9 mouse cellular contexts compared by ENCODE assay signal in genomic region chr1:59485803-59486202, GRCm38 (mm10). TPM values are rescaled to one million over a fixed set of nuclear protein-coding genes. Genes with fewer than 3 reads are reported as not detected.
DNase-seq lines count a peak whose midpoint lies in the region; ATAC-seq lines count a peak whose summit lies in the region.
"Had no signal": no experiment of that assay in that cellular context is flagged by ENCODE, and none has a peak within 500 bp of the region (broad histone marks: within the 10 kb centered on the region; RNA-seq: fewer than 3 reads in every experiment).

No protein-coding gene starts in this region.

- no peaks in the 10 kb centered on the region for H3K27me3 ChIP-seq in lung, embryonic 15.5 days
- H3K27me3 ChIP-seq in forebrain, embryonic 14.5 days (replicated peaks; ENCODE audit: control insufficient read depth, insufficient read depth, low read length) = 0 out of 2 replicates have a peak, but pooled peaks cover 8% of the 10 kb centered on the region
- peaks cover 12% of the 10 kb centered on the region for H3K27me3 ChIP-seq in liver, embryonic 11.5 days (replicated peaks; ENCODE audit: control insufficient read depth, insufficient read depth, low read length)
- H3K27me3 ChIP-seq in stomach, embryonic 15.5 days (replicated peaks) = no peaks in the 10 kb centered on the region

- WGBS in lung, embryonic 15.5 days = 24% methylated on average over 4 of the region's 4 CpGs
- WGBS in forebrain, embryonic 14.5 days = 27% methylated on average over 4 of the region's 4 CpGs
- 53% methylated on average over 4 of the region's 4 CpGs for WGBS in liver, embryonic 11.5 days
- 40% methylated on average over 4 of the region's 4 CpGs for WGBS in stomach, embryonic 15.5 days

- peak overlapping the region; percentile 91 for H3K9ac ChIP-seq in lung, embryonic 15.5 days
- peak overlapping the region; percentile 73 for H3K9ac ChIP-seq in forebrain, embryonic 14.5 days (ENCODE audit: low read length)
- H3K9ac ChIP-seq in liver, embryonic 11.5 days (ENCODE audit: low read depth, low read length) = no peak overlapping the region
- H3K9ac ChIP-seq in stomach, embryonic 15.5 days = no peak overlapping the region

- no peak for DNase-seq in lung, postnatal 14 days
- DNase-seq in forebrain, embryonic 14.5 days (ENCODE audit: low spot score) = no peak
- DNase-seq in liver, embryonic 11.5 days (ENCODE audit: low spot score) = no peak
- DNase-seq in left cerebral cortex, adult 9 months (ENCODE audit: low spot score in 2 of 2) = no peak
- no peak for DNase-seq in right cerebral cortex, postnatal 10 days (ENCODE audit: low spot score in 2 of 2)
- DNase-seq in ovary, postnatal 14 days (ENCODE audit: low spot score) = no peak
- DNase-seq: thymus, adult 2 months had no signal

- H3K9me3 ChIP-seq in lung, embryonic 15.5 days = no peaks in the 10 kb centered on the region
- no peaks in the 10 kb centered on the region for H3K9me3 ChIP-seq in forebrain, embryonic 14.5 days (replicated peaks; ENCODE audit: control insufficient read depth, low read length)
- H3K9me3 ChIP-seq in liver, embryonic 11.5 days (ENCODE audit: control insufficient read depth, low read length) = no peaks in the 10 kb centered on the region
- H3K9me3 ChIP-seq in stomach, embryonic 15.5 days = no peaks in the 10 kb centered on the region

- peaks cover 6% of the 10 kb centered on the region; the same call in 1 of the 2 replicates for H3K36me3 ChIP-seq in lung, embryonic 15.5 days
- no peaks in the 10 kb centered on the region for H3K36me3 ChIP-seq in forebrain, embryonic 14.5 days (ENCODE audit: control insufficient read depth, insufficient read depth, low read length)
- H3K36me3 ChIP-seq in liver, embryonic 11.5 days (ENCODE audit: control insufficient read depth, insufficient read depth, low read length) = peaks cover 2% of the 10 kb centered on the region; the same call in 1 of the 2 replicates
- H3K36me3 ChIP-seq in stomach, embryonic 15.5 days = no peaks in the 10 kb centered on the region

- H3K4me3 ChIP-seq in lung, embryonic 15.5 days = peak overlapping the region; percentile 84
- H3K4me3 ChIP-seq in forebrain, embryonic 14.5 days (ENCODE audit: low read depth, low read length) = peak overlapping the region; percentile 56
- H3K4me3 ChIP-seq in liver, embryonic 11.5 days (ENCODE audit: low read depth, low read length) = peak overlapping the region; percentile 83
- H3K4me3 ChIP-seq in stomach, embryonic 15.5 days (replicated peaks) = peak overlapping the region; percentile 77; the same call in 1 of the 2 replicates

- peaks cover 57% of the 10 kb centered on the region for H3K4me1 ChIP-seq in lung, embryonic 15.5 days
- H3K4me1 ChIP-seq in forebrain, embryonic 14.5 days (ENCODE audit: control insufficient read depth, insufficient read depth, low read length) = peaks cover 20% of the 10 kb centered on the region
- H3K4me1 ChIP-seq in liver, embryonic 11.5 days (replicated peaks; ENCODE audit: control insufficient read depth, insufficient read depth, low read length) = peaks cover 43% of the 10 kb centered on the region
- peaks cover 51% of the 10 kb centered on the region for H3K4me1 ChIP-seq in stomach, embryonic 15.5 days

- no peak for ATAC-seq in lung, embryonic 15.5 days (ENCODE audit: borderline replicate concordance, extremely low read depth, low FRiP score, low TSS enrichment)
- no peak for ATAC-seq in forebrain, embryonic 14.5 days
- ATAC-seq in liver, embryonic 11.5 days (replicated peaks; ENCODE audit: low FRiP score) = no peak
- ATAC-seq in stomach, embryonic 15.5 days (ENCODE audit: insufficient read depth, low FRiP score, low read depth) = no peak

- 0 out of 2 replicates have a peak overlapping the region, but pooled peaks have one; percentile 75 for H3K27ac ChIP-seq in lung, embryonic 15.5 days
- no peak overlapping the region for H3K27ac ChIP-seq in forebrain, embryonic 14.5 days (ENCODE audit: low read depth, low read length)
- no peak overlapping the region for H3K27ac ChIP-seq in liver, embryonic 11.5 days (ENCODE audit: low read depth, low read length)
- 0 out of 2 replicates have a peak overlapping the region, but pooled peaks have one; percentile 27 for H3K27ac ChIP-seq in stomach, embryonic 15.5 days

- peak overlapping the region; percentile 84 for H3K4me2 ChIP-seq in lung, embryonic 15.5 days
- H3K4me2 ChIP-seq in forebrain, embryonic 14.5 days (ENCODE audit: low read length) = peak overlapping the region; percentile 98
- peak overlapping the region; percentile 98 for H3K4me2 ChIP-seq in liver, embryonic 11.5 days
- H3K4me2 ChIP-seq in stomach, embryonic 15.5 days = peak overlapping the region; percentile 98

RNA-seq across cellular contexts. Expression of gene Fzd7, which starts 3.6 kb away (rescaled TPM):
- polyA plus RNA-seq in lung, embryonic 15.5 days (2015; fragmentation: Nextera tagmentation; extraction: Ambion mirVana) = 15.4 and 15.8 TPM in 2 replicates
- polyA plus RNA-seq in forebrain, embryonic 14.5 days (2014; fragmentation: Nextera tagmentation; extraction: Ambion mirVana) = 3.4 and 3.9 TPM in 2 replicates
- polyA plus RNA-seq in liver, embryonic 11.5 days (2014; fragmentation: Nextera tagmentation; extraction: Ambion mirVana) = 7.5 and 7.7 TPM in 2 replicates
- 7.7 and 9.6 TPM in 2 replicates for polyA plus RNA-seq in stomach, embryonic 15.5 days (2015; fragmentation: Nextera tagmentation; extraction: Ambion mirVana)

RNA-seq across cellular contexts. Expression of gene Gm973, which starts 30.3 kb away (rescaled TPM):
- 0.76 and 0.86 TPM in 2 replicates for polyA plus RNA-seq in lung, embryonic 15.5 days (2015; fragmentation: Nextera tagmentation; extraction: Ambion mirVana)
- polyA plus RNA-seq in forebrain, embryonic 14.5 days (2014; fragmentation: Nextera tagmentation; extraction: Ambion mirVana) = 5.5 and 6.2 TPM in 2 replicates
- polyA plus RNA-seq in liver, embryonic 11.5 days (2014; fragmentation: Nextera tagmentation; extraction: Ambion mirVana) = 0.14 and 0.22 TPM in 2 replicates
- 0.39 and 0.55 TPM in 2 replicates for polyA plus RNA-seq in stomach, embryonic 15.5 days (2015; fragmentation: Nextera tagmentation; extraction: Ambion mirVana)

Comparison
In these comparisons a context has a peak if more than half of its experiments do, and no peak if none do; other contexts are left out.
1. H3K27ac ChIP-seq: peak in lung, embryonic 15.5 days (single experiment) and stomach, embryonic 15.5 days (single experiment); none in forebrain, embryonic 14.5 days (single experiment) and liver, embryonic 11.5 days (single experiment).
2. H3K9ac ChIP-seq: peak in lung, embryonic 15.5 days (single experiment) and forebrain, embryonic 14.5 days (single experiment); none in liver, embryonic 11.5 days (single experiment) and stomach, embryonic 15.5 days (single experiment).
3. Peak in every context shown above with its lines, with median percentiles within 50 percentile points of each other: H3K4me2 ChIP-seq and H3K4me3 ChIP-seq.